Mouse (Mus musculus): ENCODE measurements around the gene Fbxo34. TPM values are rescaled to one million over a fixed set of nuclear protein-coding genes. Genes with fewer than 3 reads are reported as not detected.

The Fbxo34 gene
- total RNA-seq, 1 experiment from 2014 or later: 26.4 TPM

Other genes with a start within 250 kb of the Fbxo34 start
- 12.2 to 20.8 TPM (median 15.2 TPM) in 3 replicates for gene Wdhd1, start 173.6 kb upstream of the Fbxo34 start, total RNA-seq (2017)
- gene Socs4, start 173.5 kb upstream of the Fbxo34 start, total RNA-seq (2017): 16.2 to 46.3 TPM (median 33.6 TPM) in 3 replicates
- gene Mapk1ip1l, start 152.2 kb upstream of the Fbxo34 start, total RNA-seq (2017): 48.9 to 87.0 TPM (median 54.2 TPM) in 3 replicates
- gene Lgals3, start 82.7 kb upstream of the Fbxo34 start, total RNA-seq (2017): 98.5 to 263 TPM (median 189 TPM) in 3 replicates
- gene Dlgap5, start 32.0 kb upstream of the Fbxo34 start, total RNA-seq (2017): 2.2 to 12.5 TPM (median 10.1 TPM) in 3 replicates
- gene Atg14, start 120.2 kb downstream of the Fbxo34 start, total RNA-seq (2017): 9.4 to 17.0 TPM (median 10.1 TPM) in 3 replicates
- 61.7 to 119 TPM (median 75.3 TPM) in 3 replicates for gene Ktn1, start 198.0 kb downstream of the Fbxo34 start, total RNA-seq (2017)